Mouse (Mus musculus): ENCODE measurements around the gene Prg2. TPM values are rescaled to one million over a fixed set of nuclear protein-coding genes. Genes with fewer than 3 reads are reported as not detected.

Prg2 gene
- polyA plus RNA-seq (2015; fragmentation: Nextera tagmentation; extraction: Ambion mirVana) = 0.36 TPM in 1 of 2 replicates, not detected in the other

GRCm38 (mm10) chr2:84980188-84980587 lies at the start of gene Prg2:
Prg2 (plus strand) TSS chr2:84980461.
- 40% methylated on average over 1 of the region's 1 CpGs for WGBS
- H3K27me3 ChIP-seq (ENCODE audit: insufficient read depth, low read length) = no peaks in the 10 kb centered on the region
- H3K9me3 ChIP-seq (ENCODE audit: low read length) = no peaks in the 10 kb centered on the region
- H3K27ac ChIP-seq (ENCODE audit: low read length) = no peak within 1 kb of the TSS
- ATAC-seq (ENCODE audit: low FRiP score, low TSS enrichment) = no peak
- H3K36me3 ChIP-seq (ENCODE audit: insufficient read depth, low read length) = no peaks in the 10 kb centered on the region
- H3K9ac ChIP-seq (replicated peaks; ENCODE audit: low read length) = no peak within 1 kb of the TSS
- no peak within 1 kb of the TSS for H3K4me2 ChIP-seq (replicated peaks; ENCODE audit: low read depth, low read length)
- no peak within 1 kb of the TSS for H3K4me3 ChIP-seq (ENCODE audit: low read length)
- no peaks in the 10 kb centered on the region for H3K4me1 ChIP-seq (ENCODE audit: insufficient read depth, low read length)

DNA sequence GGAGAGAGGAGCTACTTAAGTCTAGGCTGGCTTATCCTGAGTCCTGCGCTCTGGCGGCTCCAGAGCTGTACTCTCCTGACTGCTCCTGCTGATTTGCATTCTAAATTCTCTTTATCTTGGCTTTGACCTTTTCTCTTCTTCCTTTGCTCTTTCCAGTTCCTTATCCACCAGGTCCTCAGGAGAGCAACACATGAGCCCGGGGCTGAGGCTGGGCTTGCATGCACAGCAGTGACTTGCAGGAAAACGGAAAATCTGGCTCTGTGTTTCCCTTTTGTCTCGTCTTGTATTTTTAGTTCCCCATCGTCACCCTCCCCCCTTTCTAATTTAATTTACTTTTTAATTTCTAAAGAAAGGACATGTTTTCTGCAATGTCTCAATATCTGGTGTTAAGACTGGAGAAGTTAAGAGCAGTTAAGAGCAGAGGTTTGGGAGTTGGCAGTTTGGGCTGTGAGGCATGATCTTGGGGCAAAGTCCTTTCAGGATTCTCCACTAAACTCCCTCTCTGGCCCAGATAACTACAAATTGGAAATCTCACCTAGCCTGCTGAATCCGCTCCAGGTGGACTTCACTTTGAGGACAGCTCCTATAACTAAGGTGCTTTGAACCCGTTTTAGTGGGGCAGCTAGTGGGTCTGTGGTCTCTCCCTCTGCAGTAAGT lies 46.1 kb upstream of the Prg2 start:
- Histone ChIP-seq H3K36me3 (ENCODE audit: insufficient read depth, low read length) (no peaks in the 10 kb centered on the region), H3K27me3 (ENCODE audit: insufficient read depth, low read length) (no peaks in the 10 kb centered on the region), H3K9ac (replicated peaks; ENCODE audit: low read length) (no peak overlapping the region), H3K27ac (ENCODE audit: low read length) (no peak overlapping the region), H3K9me3 (ENCODE audit: low read length) (no peaks in the 10 kb centered on the region), H3K4me2 (replicated peaks; ENCODE audit: low read depth, low read length) (no peak overlapping the region), H3K4me3 (ENCODE audit: low read length) (no peak overlapping the region), H3K4me1 (ENCODE audit: insufficient read depth, low read length) (peaks cover 19% of the 10 kb centered on the region)
- 79% methylated on average over 8 of the region's 8 CpGs for WGBS
- no peak for ATAC-seq (ENCODE audit: low FRiP score, low TSS enrichment)

DNA sequence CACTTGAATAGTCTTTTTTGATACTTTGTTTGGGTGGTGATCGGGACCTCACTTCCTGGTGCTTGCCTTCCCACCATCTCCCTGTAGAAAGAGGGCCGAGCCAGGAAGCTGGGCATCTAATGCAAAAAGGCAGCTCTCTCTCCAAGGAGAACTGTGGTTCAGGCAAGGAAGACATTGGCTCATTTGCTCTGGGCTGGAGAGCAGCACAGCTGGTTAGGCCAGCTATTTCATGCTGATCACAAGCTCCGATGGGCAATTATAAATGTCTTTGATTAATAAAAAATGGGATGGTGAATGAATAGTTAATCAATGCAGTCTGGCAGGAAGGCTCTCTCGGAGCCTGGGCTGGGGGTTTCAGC lies 45.6 kb upstream of the Prg2 start:
- no peak overlapping the region for H3K4me3 ChIP-seq (ENCODE audit: low read length)
- no peak for ATAC-seq (ENCODE audit: low FRiP score, low TSS enrichment)
- H3K4me2 ChIP-seq (replicated peaks; ENCODE audit: low read depth, low read length) = no peak overlapping the region
- H3K9ac ChIP-seq (replicated peaks; ENCODE audit: low read length) = no peak overlapping the region
- no peaks in the 10 kb centered on the region for H3K9me3 ChIP-seq (ENCODE audit: low read length)
- no peak overlapping the region for H3K27ac ChIP-seq (ENCODE audit: low read length)
- WGBS = 79% methylated on average over 4 of the region's 4 CpGs
- no peaks in the 10 kb centered on the region for H3K27me3 ChIP-seq (ENCODE audit: insufficient read depth, low read length)
- H3K4me1 ChIP-seq (ENCODE audit: insufficient read depth, low read length) = peaks cover 19% of the 10 kb centered on the region
- H3K36me3 ChIP-seq (ENCODE audit: insufficient read depth, low read length) = no peaks in the 10 kb centered on the region

DNA sequence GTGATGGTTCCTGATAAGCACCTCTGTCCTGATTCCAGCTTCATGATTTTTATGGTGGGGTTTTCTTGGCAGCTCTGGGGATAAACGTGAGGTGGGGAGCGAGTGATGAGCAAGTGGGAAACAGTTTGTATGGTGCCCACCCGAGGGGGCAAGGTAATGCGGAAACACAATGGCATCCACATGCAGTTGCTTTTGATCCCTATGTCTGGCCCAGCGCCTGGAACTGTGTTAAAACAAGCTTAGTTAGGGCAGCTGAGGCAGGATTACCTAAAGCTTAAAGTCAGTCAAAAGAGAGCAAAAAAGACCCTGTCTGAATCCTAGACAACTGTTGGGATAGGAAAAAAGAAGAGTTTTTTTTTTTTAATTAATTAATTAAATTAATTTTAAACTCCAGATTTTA lies 45.2 kb upstream of the Prg2 start:
- no peaks in the 10 kb centered on the region for H3K9me3 ChIP-seq (ENCODE audit: low read length)
- no peak for ATAC-seq (ENCODE audit: low FRiP score, low TSS enrichment)
- H3K36me3 ChIP-seq (ENCODE audit: insufficient read depth, low read length) = no peaks in the 10 kb centered on the region
- WGBS = 82% methylated on average over 5 of the region's 5 CpGs
- H3K9ac ChIP-seq (replicated peaks; ENCODE audit: low read length) = no peak overlapping the region
- H3K27me3 ChIP-seq (ENCODE audit: insufficient read depth, low read length) = no peaks in the 10 kb centered on the region
- H3K4me2 ChIP-seq (replicated peaks; ENCODE audit: low read depth, low read length) = no peak overlapping the region
- H3K27ac ChIP-seq (ENCODE audit: low read length) = no peak overlapping the region
- peaks cover 19% of the 10 kb centered on the region for H3K4me1 ChIP-seq (ENCODE audit: insufficient read depth, low read length)
- H3K4me3 ChIP-seq (ENCODE audit: low read length) = no peak overlapping the region

DNA sequence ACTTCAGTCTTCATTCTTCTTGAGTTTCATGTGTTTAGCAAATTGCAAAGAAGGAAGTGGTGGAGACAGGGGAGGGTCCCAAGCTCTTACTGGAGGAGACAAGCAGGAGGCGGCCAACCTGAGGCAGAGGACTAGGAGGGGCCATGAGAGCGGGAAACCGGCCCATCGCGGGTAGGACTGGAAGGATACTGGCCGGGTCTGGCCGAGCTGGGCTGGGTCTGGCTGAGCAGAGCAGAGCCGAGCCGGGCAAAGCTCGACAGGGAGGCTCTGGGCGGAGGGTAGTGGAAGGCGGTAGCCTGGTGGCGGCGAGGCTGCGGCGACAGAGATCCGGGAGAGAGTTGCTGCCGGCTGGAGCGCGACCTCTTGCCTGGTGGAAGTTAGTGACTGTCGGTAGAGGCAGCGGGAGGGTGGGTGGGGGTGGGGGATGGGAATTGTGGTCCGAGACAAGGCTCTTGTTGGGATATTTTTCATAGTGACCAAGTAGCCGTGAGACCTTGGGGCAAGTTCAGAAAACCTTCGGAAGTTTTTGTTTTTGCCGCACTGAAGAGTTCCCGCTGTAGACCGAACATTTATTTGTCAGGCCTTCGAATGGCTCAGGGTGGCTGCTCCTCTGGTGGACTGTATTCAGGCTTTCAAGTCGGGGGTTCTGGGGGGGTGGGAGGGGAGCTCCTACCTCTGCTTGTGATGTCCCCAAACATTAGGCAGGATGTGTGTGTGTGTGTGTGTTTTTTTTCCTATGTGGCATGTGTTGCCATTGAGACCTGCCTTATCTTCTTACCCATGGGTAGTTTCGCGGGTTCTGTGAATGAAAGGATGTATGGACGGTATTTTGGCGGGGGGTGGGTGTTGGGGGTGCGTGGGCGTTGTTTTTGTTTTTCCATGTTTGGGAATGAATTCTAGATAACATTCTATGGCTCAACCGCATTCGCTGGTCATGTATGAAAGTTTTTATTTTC lies 43.5 kb upstream of the Prg2 start, which contains the start of gene Slc43a3:
TSS of gene Slc43a3 (plus strand) at position 106 of the 956 bp plus-strand sequence.
- H3K27ac ChIP-seq (ENCODE audit: low read length) = peak within 1 kb of the TSS; percentile 90
- peak within 1 kb of the TSS; percentile 59 for H3K4me3 ChIP-seq (ENCODE audit: low read length)
- H3K4me2 ChIP-seq (replicated peaks; ENCODE audit: low read depth, low read length) = peak within 1 kb of the TSS; percentile 72
- no peaks in the 10 kb centered on the region for H3K9me3 ChIP-seq (ENCODE audit: low read length)
- no peaks in the 10 kb centered on the region for H3K36me3 ChIP-seq (ENCODE audit: insufficient read depth, low read length)
- H3K9ac ChIP-seq (replicated peaks; ENCODE audit: low read length) = peak within 1 kb of the TSS; percentile 78
- H3K27me3 ChIP-seq (ENCODE audit: insufficient read depth, low read length) = no peaks in the 10 kb centered on the region
- peak; percentile 98 for ATAC-seq (ENCODE audit: low FRiP score, low TSS enrichment)
- WGBS = 11% methylated on average over 30 of the region's 38 CpGs
- peaks cover 19% of the 10 kb centered on the region for H3K4me1 ChIP-seq (ENCODE audit: insufficient read depth, low read length)

- Histone ChIP-seq H3K9ac (replicated peaks; ENCODE audit: low read length) (peak overlapping the region; percentile 78), H3K4me1 (ENCODE audit: insufficient read depth, low read length) (peaks cover 19% of the 10 kb centered on the region), H3K36me3 (ENCODE audit: insufficient read depth, low read length) (no peaks in the 10 kb centered on the region), H3K4me3 (ENCODE audit: low read length) (peak overlapping the region; percentile 59), H3K27ac (ENCODE audit: low read length) (peak overlapping the region; percentile 65), H3K27me3 (ENCODE audit: insufficient read depth, low read length) (no peaks in the 10 kb centered on the region), H3K4me2 (replicated peaks; ENCODE audit: low read depth, low read length) (peak overlapping the region; percentile 72), H3K9me3 (ENCODE audit: low read length) (no peaks in the 10 kb centered on the region)
- WGBS = 45% methylated on average over 3 of the region's 3 CpGs
- ATAC-seq (ENCODE audit: low FRiP score, low TSS enrichment) = no peak
These were observed 42.6 kb upstream of the Prg2 start for GRCm38 (mm10) chr2:84937491-84938150.

GRCm38 (mm10) chr2:84938249-84938946 lies 41.9 kb upstream of the Prg2 start:
- Histone ChIP-seq H3K9me3 (ENCODE audit: low read length) (no peaks in the 10 kb centered on the region), H3K4me2 (replicated peaks; ENCODE audit: low read depth, low read length) (peak overlapping the region; percentile 72), H3K27ac (ENCODE audit: low read length) (peak overlapping the region; percentile 65), H3K36me3 (ENCODE audit: insufficient read depth, low read length) (no peaks in the 10 kb centered on the region), H3K4me1 (ENCODE audit: insufficient read depth, low read length) (peaks cover 19% of the 10 kb centered on the region), H3K9ac (replicated peaks; ENCODE audit: low read length) (peak overlapping the region; percentile 78; the same call in 1 of the 2 replicates), H3K4me3 (ENCODE audit: low read length) (peak overlapping the region; percentile 59), H3K27me3 (ENCODE audit: insufficient read depth, low read length) (no peaks in the 10 kb centered on the region)
- WGBS = 65% methylated on average over 5 of the region's 5 CpGs
- ATAC-seq (ENCODE audit: low FRiP score, low TSS enrichment) = peak; percentile 33; the same call in 1 of the 2 replicates

- Histone ChIP-seq H3K4me1 (ENCODE audit: insufficient read depth, low read length) (peaks cover 19% of the 10 kb centered on the region), H3K27me3 (ENCODE audit: insufficient read depth, low read length) (no peaks in the 10 kb centered on the region), H3K4me2 (replicated peaks; ENCODE audit: low read depth, low read length) (no peak overlapping the region), H3K36me3 (ENCODE audit: insufficient read depth, low read length) (peaks cover 2% of the 10 kb centered on the region), H3K4me3 (ENCODE audit: low read length) (no peak overlapping the region), H3K9ac (replicated peaks; ENCODE audit: low read length) (no peak overlapping the region), H3K27ac (ENCODE audit: low read length) (no peak overlapping the region), H3K9me3 (ENCODE audit: low read length) (no peaks in the 10 kb centered on the region)
- WGBS = 98% methylated on average over 3 of the region's 3 CpGs
- no peak for ATAC-seq (ENCODE audit: low FRiP score, low TSS enrichment)
These were observed 41.0 kb upstream of the Prg2 start for GRCm38 (mm10) chr2:84939306-84939705.

- Histone ChIP-seq H3K4me3 (ENCODE audit: low read length) (no peak overlapping the region), H3K36me3 (ENCODE audit: insufficient read depth, low read length) (peaks cover 6% of the 10 kb centered on the region), H3K9me3 (ENCODE audit: low read length) (no peaks in the 10 kb centered on the region), H3K9ac (replicated peaks; ENCODE audit: low read length) (no peak overlapping the region), H3K4me2 (replicated peaks; ENCODE audit: low read depth, low read length) (no peak overlapping the region), H3K4me1 (ENCODE audit: insufficient read depth, low read length) (peaks cover 19% of the 10 kb centered on the region), H3K27me3 (ENCODE audit: insufficient read depth, low read length) (no peaks in the 10 kb centered on the region), H3K27ac (ENCODE audit: low read length) (no peak overlapping the region)
- WGBS = 90% methylated on average over 6 of the region's 6 CpGs
- ATAC-seq (ENCODE audit: low FRiP score, low TSS enrichment) = no peak
These were observed 40.5 kb upstream of the Prg2 start for GRCm38 (mm10) chr2:84939711-84940110.

All from kidney, embryonic 16.5 days (tissue).